Mouse (Mus musculus) limb, embryonic 14.5 days (tissue): ENCODE measurements at regions not wholly inside any gene's neighbourhood (a gene's known extent, or its start where the extent isn't known, plus 50 kb on each side); places are given as distances from the start of the nearest gene placed in this dataset.

Experiments
- ATAC-seq: fragments of 200-750 bp; cut with Nextera tagmentation; 2 replicates; pipeline ENCODE4 v1.8.0; 2017; ENCODE audit warnings: low read depth, moderate number of reproducible peaks, moderate TSS enrichment; ENCODE audit not compliant: low FRiP score
- DNase-seq: peaks from one replicate; pipeline ENCODE4 v3.0.0-alpha.2; 2015; ENCODE audit warnings: low spot score
- H3K27ac ChIP-seq: fragments of 300-500 bp; sonication (generic); replicated peaks from 2 replicates; pipeline ENCODE4 v1.5.1; 2014; ENCODE audit warnings: low read depth, mild to moderate bottlenecking, low read length, moderate library complexity, mixed read lengths
- H3K27me3 ChIP-seq: fragments of 300-500 bp; sonication (generic); 2 replicates; pipeline ENCODE4 v1.6.1; 2014; ENCODE audit warnings: low read length, mixed read lengths; ENCODE audit not compliant: control insufficient read depth, insufficient read depth
- H3K36me3 ChIP-seq: fragments of 300-500 bp; sonication (generic); 2 replicates; pipeline ENCODE4 v1.6.1; 2014; ENCODE audit warnings: mild to moderate bottlenecking, low read length, moderate library complexity, mixed read lengths; ENCODE audit not compliant: control insufficient read depth, insufficient read depth
- H3K4me1 ChIP-seq: fragments of 300-500 bp; sonication (generic); 2 replicates; pipeline ENCODE4 v1.6.1; 2014; ENCODE audit warnings: antibody characterized with exemption, low read length, mixed read lengths; ENCODE audit not compliant: control insufficient read depth, insufficient read depth
- H3K4me2 ChIP-seq: fragments of 300-500 bp; sonication (generic); replicated peaks from 2 replicates; pipeline ENCODE4 v1.6.1; 2014; ENCODE audit warnings: low read depth, mild to moderate bottlenecking, low read length, moderate library complexity; ENCODE audit not compliant: severe bottlenecking
- H3K4me3 ChIP-seq: fragments of 300-500 bp; sonication (generic); replicated peaks from 2 replicates; pipeline ENCODE4 v1.5.1; 2014; ENCODE audit warnings: low read length
- H3K9ac ChIP-seq: fragments of 300-500 bp; sonication (generic); 2 replicates; pipeline ENCODE4 v1.6.1; 2014; ENCODE audit warnings: mild to moderate bottlenecking, low read depth, low read length, moderate library complexity; ENCODE audit not compliant: severe bottlenecking
- H3K9me3 ChIP-seq: fragments of 300-500 bp; sonication (generic); 2 replicates; pipeline ENCODE4 v1.6.1; 2016; ENCODE audit warnings: low read length; ENCODE audit not compliant: control insufficient read depth
- POLR2A ChIP-seq: fragments of 200-500 bp; IDR thresholded peaks from 2 replicates; pipeline ENCODE4 v1.8.0; 2012; ENCODE audit warnings: inconsistent platforms, mild to moderate bottlenecking, moderate library complexity, borderline replicate concordance; ENCODE audit not compliant: insufficient read depth, insufficient read length; ENCODE audit errors: extremely low read depth
- WGBS: fragments of 180-500 bp; shearing (Covaris S2); extraction: QIAGEN DNeasy Blood & Tissue Kit; methylation state at CpG from one replicate; pipeline ENCODE4 v1.1.7; 2014; 5-methylcytosine and 5-hydroxymethylcytosine counted together

DNA sequence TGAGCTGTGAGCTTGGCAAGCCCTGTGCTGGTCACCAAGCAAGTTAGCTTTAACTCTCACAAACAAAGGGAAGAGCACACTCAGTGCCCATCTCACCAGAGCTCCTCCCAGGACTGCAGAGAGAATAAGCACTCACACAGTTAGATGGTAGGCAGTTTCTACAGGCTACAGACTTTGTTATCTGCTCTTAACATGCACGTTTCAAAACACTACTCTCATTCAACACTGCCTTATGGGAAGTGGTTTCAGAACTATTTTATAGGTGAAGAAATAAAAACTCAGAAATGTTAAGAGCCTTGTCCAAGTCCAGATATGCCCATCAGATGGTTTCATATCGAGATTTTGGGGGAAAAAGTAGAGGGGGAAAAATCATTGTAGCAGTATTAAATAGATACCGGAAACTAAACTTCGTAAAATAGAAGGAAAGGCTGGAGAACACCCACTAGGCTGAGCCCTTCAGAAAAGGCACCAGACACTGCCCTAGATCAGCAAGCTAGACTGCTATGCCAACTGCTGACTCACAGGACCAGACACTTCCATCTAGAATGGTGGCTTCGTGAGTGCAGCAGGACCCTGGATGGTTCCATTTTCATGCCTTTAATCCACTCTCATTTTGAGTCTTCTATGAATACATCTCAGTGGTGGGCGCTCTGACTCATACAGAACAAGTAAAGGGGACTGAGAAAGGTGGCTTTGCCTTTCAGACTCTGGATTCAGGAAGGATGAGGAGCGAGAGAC, 51.3 kb upstream of the Serbp1 start:
- Histone ChIP-seq H3K27ac (no peak overlapping the region), H3K9ac (no peak overlapping the region), H3K4me1 (no peaks in the 10 kb centered on the region), H3K36me3 (no peaks in the 10 kb centered on the region), H3K27me3 (no peaks in the 10 kb centered on the region), H3K9me3 (no peaks in the 10 kb centered on the region), H3K4me3 (no peak overlapping the region), H3K4me2 (no peak overlapping the region)
- DNase-seq, result no peak
- ATAC-seq, result no peak
- 76% methylated on average over 7 of the region's 7 CpGs for WGBS
- no peak for TF ChIP-seq POLR2A

GRCm38 (mm10) chr6:67184662-67185061, 53.3 kb upstream of the Serbp1 start:
- Histone ChIP-seq H3K4me2 (no peak overlapping the region), H3K36me3 (no peaks in the 10 kb centered on the region), H3K27ac (no peak overlapping the region), H3K4me3 (no peak overlapping the region), H3K4me1 (no peaks in the 10 kb centered on the region), H3K9ac (no peak overlapping the region), H3K9me3 (no peaks in the 10 kb centered on the region), H3K27me3 (no peaks in the 10 kb centered on the region)
- DNase-seq (no peak), ATAC-seq (no peak)
- no peak for TF ChIP-seq POLR2A
- WGBS, result 87% methylated on average over 2 of the region's 2 CpGs

DNA sequence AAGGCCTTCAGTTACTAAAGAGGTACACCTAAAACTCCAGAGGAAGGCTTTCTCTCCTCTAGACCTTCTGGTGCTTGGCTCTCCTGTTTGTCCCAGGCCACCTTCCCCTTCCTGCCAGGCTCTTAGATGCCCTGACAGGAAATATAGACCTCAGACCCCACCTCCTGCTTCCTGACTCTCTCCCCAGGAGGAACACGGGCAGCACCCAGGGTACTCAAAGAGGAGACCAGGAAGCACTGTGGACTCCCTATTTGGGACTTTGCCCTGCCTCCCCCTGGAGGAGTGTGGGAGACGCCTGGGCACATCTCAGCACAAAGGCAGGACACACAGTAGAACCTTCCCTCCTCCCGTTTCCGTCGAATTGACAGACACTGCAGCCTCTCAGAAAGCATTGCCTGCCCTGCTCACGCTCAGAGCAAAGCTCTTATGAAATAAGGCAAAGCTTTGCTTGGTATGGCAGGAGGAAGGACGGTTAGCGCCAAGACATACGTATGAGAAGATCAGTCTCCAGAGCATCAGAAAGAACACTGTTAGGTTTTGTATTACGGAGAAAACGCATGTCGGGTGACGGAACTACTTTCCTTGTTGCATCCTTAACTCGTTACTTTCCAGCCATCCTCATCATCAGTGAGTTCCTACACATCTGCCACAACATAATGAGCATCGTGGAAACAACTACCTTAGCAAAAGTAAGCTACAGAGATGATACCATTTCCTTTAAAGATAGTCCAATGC, 54.3 kb upstream of the Serbp1 start:
- TF ChIP-seq POLR2A, result no peak
- Histone ChIP-seq H3K9ac (no peak overlapping the region), H3K4me3 (no peak overlapping the region), H3K27ac (no peak overlapping the region), H3K4me2 (no peak overlapping the region), H3K36me3 (no peaks in the 10 kb centered on the region), H3K9me3 (no peaks in the 10 kb centered on the region), H3K4me1 (no peaks in the 10 kb centered on the region), H3K27me3 (no peaks in the 10 kb centered on the region)
- no peak for ATAC-seq
- WGBS, result 80% methylated on average over 15 of the region's 15 CpGs
- no peak for DNase-seq

DNA sequence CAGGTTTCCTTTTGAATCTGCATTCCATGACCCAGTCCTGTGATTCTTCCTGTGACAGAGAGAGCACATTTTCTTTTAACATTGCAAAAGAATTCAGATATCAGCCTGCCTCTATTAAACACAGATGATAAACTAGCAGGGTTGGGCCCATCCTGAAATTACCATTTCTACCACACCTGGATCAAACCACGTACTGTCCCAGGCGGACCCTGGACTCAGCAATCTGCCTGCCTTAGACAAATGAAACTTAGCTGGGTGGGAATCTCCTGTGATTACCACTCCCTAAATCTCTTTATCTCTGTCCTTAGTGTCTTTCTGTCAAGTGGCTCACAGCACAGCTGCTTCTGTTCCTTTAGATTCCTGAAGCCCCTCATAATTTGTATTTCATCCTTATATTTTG, 55.5 kb upstream of the Serbp1 start:
- no peak overlapping the region for H3K27ac ChIP-seq
- DNase-seq (no peak), ATAC-seq (no peak)
- no peaks in the 10 kb centered on the region for H3K9me3 ChIP-seq
- no peak overlapping the region for H3K4me2 ChIP-seq
- TF ChIP-seq POLR2A, result no peak
- H3K4me3 ChIP-seq, result no peak overlapping the region
- no peaks in the 10 kb centered on the region for H3K27me3 ChIP-seq
- WGBS, result 89% methylated on average over 2 of the region's 2 CpGs
- no peaks in the 10 kb centered on the region for H3K36me3 ChIP-seq
- H3K9ac ChIP-seq, result no peak overlapping the region
- H3K4me1 ChIP-seq, result peaks cover 4% of the 10 kb centered on the region; the same call in 1 of the 2 replicates

DNA sequence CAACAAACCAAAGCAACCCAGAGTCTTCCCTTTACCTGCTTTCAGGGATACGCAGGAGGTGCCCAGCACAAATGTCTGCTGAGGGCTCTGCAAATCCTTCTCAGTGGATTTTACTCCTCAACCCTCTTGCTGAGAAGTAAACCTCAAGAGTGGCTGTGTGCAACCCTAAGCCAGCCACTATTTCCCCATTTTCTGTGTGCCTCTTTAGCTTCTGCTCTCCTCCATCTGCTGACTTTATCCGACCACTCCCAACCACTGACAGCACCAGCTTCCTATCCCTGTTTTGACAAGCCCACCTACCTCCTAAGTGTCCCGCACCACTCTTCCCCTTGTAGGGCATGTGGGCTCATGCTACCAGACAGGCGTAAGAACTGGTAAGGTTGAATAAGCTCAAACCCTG, 56.5 kb upstream of the Serbp1 start:
- Histone ChIP-seq H3K9me3 (no peaks in the 10 kb centered on the region), H3K9ac (no peak overlapping the region), H3K4me2 (no peak overlapping the region), H3K27ac (no peak overlapping the region), H3K4me3 (no peak overlapping the region), H3K4me1 (peaks cover 4% of the 10 kb centered on the region; the same call in 1 of the 2 replicates), H3K36me3 (no peaks in the 10 kb centered on the region), H3K27me3 (no peaks in the 10 kb centered on the region)
- 86% methylated on average over 4 of the region's 4 CpGs for WGBS
- no peak for TF ChIP-seq POLR2A
- ATAC-seq, result no peak
- DNase-seq, result no peak
